In genomic region chr9:120539662-120540251, GRCm38 (mm10) we compare ENCODE assay signal across 8 mouse cellular contexts. TPM values are rescaled to one million over a fixed set of nuclear protein-coding genes. Genes with fewer than 3 reads are reported as not detected.
DNase-seq lines count a peak whose midpoint lies in the region; ATAC-seq and TF ChIP-seq lines count a peak whose summit lies in the region.

Gene Entpd3, plus strand, starts transcription at chr9:120539818.

- peak within 1 kb of the TSS; percentile 90 for H3K4me2 ChIP-seq in forebrain, postnatal 0 days (ENCODE audit: low read depth)
- peak within 1 kb of the TSS; percentile 95 for H3K4me2 ChIP-seq in kidney, embryonic 16.5 days (replicated peaks; ENCODE audit: low read depth, low read length)
- peak within 1 kb of the TSS; percentile 68 for H3K4me2 ChIP-seq in liver, embryonic 15.5 days

- ATAC-seq in forebrain, postnatal 0 days = peak; percentile 58
- ATAC-seq in kidney, embryonic 16.5 days (ENCODE audit: low FRiP score, low TSS enrichment) = peak; percentile 52
- ATAC-seq in liver, embryonic 15.5 days (ENCODE audit: insufficient read depth) = no peak

- peaks cover 3% of the 10 kb centered on the region for H3K27me3 ChIP-seq in forebrain, postnatal 0 days (ENCODE audit: insufficient read depth, low read length)
- peaks cover 22% of the 10 kb centered on the region for H3K27me3 ChIP-seq in kidney, embryonic 16.5 days (ENCODE audit: insufficient read depth, low read length)
- peaks cover 51% of the 10 kb centered on the region for H3K27me3 ChIP-seq in liver, embryonic 15.5 days

- peak within 1 kb of the TSS; percentile 60 for H3K9ac ChIP-seq in forebrain, postnatal 0 days
- H3K9ac ChIP-seq in kidney, embryonic 16.5 days (replicated peaks; ENCODE audit: low read length) = peak within 1 kb of the TSS; percentile 63
- no peak within 1 kb of the TSS for H3K9ac ChIP-seq in liver, embryonic 15.5 days

- TF ChIP-seq POLR2A in brain, embryonic 14.5 days (IDR thresholded peaks at IDR 0.05; ENCODE audit: borderline replicate concordance, extremely low read depth, insufficient read depth, insufficient read length, poor library complexity, severe bottlenecking) = no peak

- H3K4me1 ChIP-seq in forebrain, postnatal 0 days (ENCODE audit: insufficient read depth) = no peaks in the 10 kb centered on the region
- peaks cover 8% of the 10 kb centered on the region for H3K4me1 ChIP-seq in kidney, embryonic 16.5 days (ENCODE audit: insufficient read depth, low read length)
- H3K4me1 ChIP-seq in liver, embryonic 15.5 days (replicated peaks) = peaks cover 6% of the 10 kb centered on the region; the same call in 1 of the 2 replicates

- no peak for TF ChIP-seq CTCF in brain, embryonic 14.5 days (IDR thresholded peaks at IDR 0.05; ENCODE audit: borderline replicate concordance, extremely low read depth, insufficient read depth, insufficient read length)
- TF ChIP-seq CTCF in forebrain, postnatal 0 days (IDR thresholded peaks at IDR 0.05; ENCODE audit: low read depth) = no peak

- H3K9me3 ChIP-seq in forebrain, postnatal 0 days (ENCODE audit: low read length) = no peaks in the 10 kb centered on the region
- no peaks in the 10 kb centered on the region for H3K9me3 ChIP-seq in kidney, embryonic 16.5 days (ENCODE audit: low read length)
- H3K9me3 ChIP-seq in liver, embryonic 15.5 days (replicated peaks) = no peaks in the 10 kb centered on the region

- no peak within 1 kb of the TSS for H3K27ac ChIP-seq in forebrain, postnatal 0 days (ENCODE audit: low read depth, low read length)
- H3K27ac ChIP-seq in kidney, embryonic 16.5 days (ENCODE audit: low read length) = no peak within 1 kb of the TSS
- no peak within 1 kb of the TSS for H3K27ac ChIP-seq in liver, embryonic 15.5 days (replicated peaks)

- H3K4me3 ChIP-seq in forebrain, postnatal 0 days (ENCODE audit: low read depth, low read length) = peak within 1 kb of the TSS; percentile 54
- H3K4me3 ChIP-seq in kidney, embryonic 16.5 days (ENCODE audit: low read length) = peak within 1 kb of the TSS; percentile 49
- H3K4me3 ChIP-seq in liver, embryonic 15.5 days (replicated peaks) = peak within 1 kb of the TSS; percentile 41

- WGBS in forebrain, postnatal 0 days = 4% methylated on average over 28 of the region's 31 CpGs
- 1% methylated on average over 31 of the region's 31 CpGs for WGBS in kidney, embryonic 16.5 days
- 3% methylated on average over 31 of the region's 31 CpGs for WGBS in liver, embryonic 15.5 days (ENCODE audit: insufficient replicate concordance)

- no peaks in the 10 kb centered on the region for H3K36me3 ChIP-seq in forebrain, postnatal 0 days (ENCODE audit: insufficient read depth)
- no peaks in the 10 kb centered on the region for H3K36me3 ChIP-seq in kidney, embryonic 16.5 days (ENCODE audit: insufficient read depth, low read length)
- H3K36me3 ChIP-seq in liver, embryonic 15.5 days (replicated peaks) = no peaks in the 10 kb centered on the region

- DNase-seq in lung, adult 18-20 months = peak; percentile 27 to 33
- no peak for DNase-seq in lung, postnatal 14 days
- peak; percentile 46 for DNase-seq in brain, embryonic 14.5 days (ENCODE audit: low read depth)
- DNase-seq in forebrain, postnatal 0 days = peak; percentile 40
- DNase-seq in retina, embryonic 14.5 days (ENCODE audit: low spot score) = peak; percentile 26
- no peak for DNase-seq in ovary, postnatal 10 days (ENCODE audit: low spot score)

RNA-seq across cellular contexts. Expression of gene Entpd3, which starts in this region (rescaled TPM):
- 3.1 and 3.9 TPM in 2 replicates for polyA plus RNA-seq in brain, embryonic 14.5 days (2012; rRNA removed)
- 3.6 and 5.5 TPM in 2 replicates for total RNA-seq in forebrain, postnatal 0 days (2014; rRNA removed)
- polyA plus RNA-seq in forebrain, postnatal 0 days (2015; fragmentation: Nextera tagmentation; extraction: Ambion mirVana) = 3.6 and 3.7 TPM in 2 replicates
- polyA plus RNA-seq in kidney, embryonic 16.5 days (2015; fragmentation: Nextera tagmentation; extraction: Ambion mirVana) = 1.8 TPM in 2 replicates
- 0.14 TPM in 1 of 2 replicates, not detected in the other for polyA plus RNA-seq in liver, embryonic 15.5 days (2015; fragmentation: Nextera tagmentation; extraction: Ambion mirVana)

Comparison
In these comparisons a context has a peak if more than half of its experiments do, and no peak if none do; other contexts are left out.
1. DNase-seq: peak in lung, adult 18-20 months (2 of 2), brain, embryonic 14.5 days (single experiment), forebrain, postnatal 0 days (single experiment) and retina, embryonic 14.5 days (single experiment); none in lung, postnatal 14 days (single experiment) and ovary, postnatal 10 days (single experiment).
2. Peak in every context shown above with its lines, with median percentiles within 50 percentile points of each other: H3K4me2 ChIP-seq and H3K4me3 ChIP-seq.